Mouse (Mus musculus): ENCODE results near the gene Rad54l2.

Gene Rad54l2

DNA sequence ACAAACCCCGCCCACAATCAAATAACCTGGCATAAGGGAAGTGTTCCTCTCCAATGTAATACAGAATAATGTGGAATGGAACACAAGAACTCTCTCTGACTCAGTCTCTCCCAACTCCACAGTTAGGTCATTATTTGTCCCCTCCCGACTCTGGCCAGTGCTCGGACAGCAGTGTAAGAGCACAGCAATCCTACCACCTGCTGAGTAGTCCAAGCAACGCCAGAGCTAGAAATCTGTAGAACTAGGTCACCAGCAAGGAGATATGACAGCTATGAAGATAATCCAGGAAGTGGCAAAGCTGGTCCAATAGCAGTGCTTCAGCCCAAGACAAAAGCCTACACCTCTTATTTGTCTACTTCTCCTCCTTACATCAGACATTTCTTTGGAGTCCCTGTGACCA is 112.4 kb downstream of the Rad54l2 start:
- no peak for DNase-seq (ENCODE audit: low read depth, low spot score)

DNA sequence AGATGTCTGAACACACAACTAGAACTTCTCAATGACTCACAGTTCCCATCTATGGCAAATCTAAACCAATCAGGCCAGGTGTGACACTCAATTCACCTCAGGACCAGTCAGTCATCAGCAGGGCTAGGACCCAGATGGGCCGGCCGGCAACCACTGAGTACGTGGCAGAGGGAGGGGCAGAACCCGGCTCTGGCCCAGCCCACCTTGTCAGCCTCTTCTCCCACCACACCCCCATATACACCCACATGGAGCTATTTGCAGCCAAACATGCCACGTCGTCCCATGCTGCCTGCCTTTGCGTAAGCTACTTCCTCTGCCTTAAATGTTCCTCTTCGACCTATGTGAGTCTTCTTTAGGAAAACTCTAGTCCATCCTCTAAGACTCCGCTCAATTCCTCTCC is 113.0 kb downstream of the Rad54l2 start:
- DNase-seq (ENCODE audit: low read depth, low spot score), result peak; percentile 9

DNA sequence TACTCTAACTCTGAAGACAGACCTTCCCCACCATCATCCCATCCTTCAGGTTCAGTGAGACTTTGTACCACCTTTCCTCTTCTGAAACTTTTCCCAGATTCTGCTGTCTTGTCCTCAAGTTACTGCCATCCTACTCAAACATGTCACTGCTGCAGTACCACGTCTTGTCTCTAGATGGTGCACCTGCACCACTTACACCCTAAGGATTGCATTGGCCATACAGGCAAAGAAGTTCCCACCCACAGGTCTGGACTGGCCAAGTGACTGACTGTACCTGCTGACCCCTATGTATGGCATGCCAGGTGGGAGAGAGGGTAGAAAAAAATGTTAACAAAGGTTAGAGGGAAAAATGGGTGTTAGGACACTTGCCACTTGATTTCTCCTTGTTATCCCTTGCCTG is 113.5 kb downstream of the Rad54l2 start:
- DNase-seq (ENCODE audit: low read depth, low spot score), result peak; percentile 85

DNA sequence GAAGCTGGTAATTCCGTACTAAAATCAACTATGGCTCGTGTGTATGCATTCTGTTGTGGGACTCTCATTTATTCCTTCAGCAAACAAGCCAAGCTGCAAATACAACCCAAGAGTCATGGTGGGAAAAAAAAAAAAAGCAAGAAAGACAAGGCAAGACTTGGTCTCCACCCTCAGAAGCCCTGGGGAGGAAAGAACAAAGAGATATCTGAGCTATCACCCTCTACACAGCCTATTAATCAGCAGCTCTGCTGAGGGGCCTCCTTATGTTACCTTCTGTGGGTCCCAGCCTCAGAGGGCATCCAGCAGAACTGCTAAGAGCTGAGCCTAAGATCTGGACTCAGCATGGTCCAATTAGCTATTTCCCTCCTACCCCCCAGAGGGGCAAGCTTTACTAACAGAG is 115.1 kb downstream of the Rad54l2 start:
- DNase-seq (ENCODE audit: low read depth, low spot score), result no peak

DNA sequence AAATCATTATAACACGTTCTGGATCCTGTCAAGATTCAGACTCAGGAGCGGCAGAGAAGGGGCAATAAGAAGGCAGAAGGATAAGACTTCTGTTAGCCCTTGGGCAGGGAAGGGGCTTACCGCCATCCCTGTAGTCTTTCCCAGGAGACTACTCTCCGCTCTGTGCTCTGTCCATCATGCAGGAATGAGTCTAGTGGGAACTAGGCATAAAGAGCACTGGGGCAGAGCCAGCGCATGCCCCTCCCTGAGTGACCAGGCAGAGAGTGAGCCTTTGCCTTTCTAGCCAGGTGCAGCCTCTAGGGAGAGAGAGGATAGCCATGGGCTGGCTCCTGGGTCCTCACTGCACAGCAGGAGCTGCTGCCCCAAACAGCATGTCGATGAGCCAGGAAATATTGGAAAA is 124.1 kb downstream of the Rad54l2 start:
- no peak for DNase-seq (ENCODE audit: low read depth, low spot score)

GRCm38 (mm10) chr9:106664433-106664832 is 124.6 kb downstream of the Rad54l2 start:
- DNase-seq (ENCODE audit: low read depth, low spot score), result no peak

GRCm38 (mm10) chr9:106663200-106663599 is 125.8 kb downstream of the Rad54l2 start:
- DNase-seq (ENCODE audit: low read depth, low spot score), result no peak

- DNase-seq (ENCODE audit: low read depth, low spot score), result no peak
Observed at GRCm38 (mm10) chr9:106659935-106660334, 129.1 kb downstream of the Rad54l2 start.

- DNase-seq (ENCODE audit: low read depth, low spot score), result no peak
Observed at GRCm38 (mm10) chr9:106659441-106659840, 129.6 kb downstream of the Rad54l2 start.

DNA sequence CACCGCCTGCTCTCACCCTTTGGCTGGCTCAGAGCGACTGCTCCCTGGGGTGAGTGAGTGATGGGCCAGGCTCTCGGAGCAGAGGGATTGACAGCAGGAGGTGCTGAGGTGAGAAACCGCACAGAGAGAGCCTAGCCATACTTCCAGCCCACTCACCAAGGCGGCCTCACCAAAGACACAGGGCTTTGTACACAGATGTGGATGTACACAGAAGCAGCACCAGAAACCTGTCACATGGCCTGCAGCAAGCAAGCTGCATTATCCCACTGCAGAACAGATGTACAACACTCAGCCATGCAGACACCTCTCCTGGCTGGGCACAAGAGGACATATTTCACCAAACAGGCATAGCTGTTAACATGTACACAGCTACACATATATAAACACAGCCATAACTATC is 131.4 kb downstream of the Rad54l2 start:
- DNase-seq (ENCODE audit: low read depth, low spot score), result no peak

- no peak for DNase-seq (ENCODE audit: low read depth, low spot score)
Observed at GRCm38 (mm10) chr9:106656820-106657219, 132.2 kb downstream of the Rad54l2 start.

DNA sequence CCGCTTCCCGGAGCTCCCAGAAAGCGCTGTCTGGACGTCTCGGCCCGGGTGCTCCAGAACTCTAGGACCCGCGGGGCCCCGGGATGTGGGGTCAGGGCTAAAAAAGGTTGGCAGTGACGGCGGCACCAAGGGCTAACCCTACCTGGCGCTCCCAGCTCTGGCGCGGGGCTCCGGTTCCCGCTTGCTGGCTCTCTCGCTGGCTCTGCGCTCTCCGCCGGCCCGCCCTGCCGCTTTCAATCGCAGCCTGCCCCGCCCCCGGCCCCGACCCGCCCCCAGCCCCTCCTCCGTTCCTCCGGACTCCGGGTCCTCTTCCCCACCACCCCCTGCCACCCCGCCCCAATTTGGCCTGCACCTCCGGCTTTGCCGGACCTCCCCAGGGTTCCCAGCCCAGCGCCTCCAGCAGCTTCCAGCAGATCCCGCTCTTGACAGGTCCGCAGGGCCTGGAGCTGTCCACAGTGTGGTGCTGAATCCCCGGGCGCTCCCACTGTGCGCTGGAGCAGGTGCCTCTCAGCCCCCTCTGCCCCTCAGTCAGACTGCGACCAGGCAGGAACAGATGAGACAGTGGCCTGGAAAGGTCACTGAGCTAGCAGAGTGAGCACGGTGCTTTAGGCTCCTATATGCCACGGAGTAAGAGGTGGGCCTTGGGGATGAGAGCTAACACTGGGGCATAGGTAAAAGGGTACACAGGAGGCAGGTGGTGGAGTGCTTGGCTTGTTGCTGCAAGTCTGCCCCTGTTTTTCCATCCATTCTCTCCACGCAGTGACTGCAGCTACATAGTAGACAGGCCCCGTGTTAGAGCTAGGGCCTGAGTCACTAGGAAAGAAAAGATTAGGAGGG is 132.9 kb downstream of the Rad54l2 start, which contains the start of gene Grm2:
Gene Grm2 (minus strand): TSS at position 199 of the 837 bp plus-strand sequence.
- DNase-seq (ENCODE audit: low read depth, low spot score), result peak; percentile 44

DNA sequence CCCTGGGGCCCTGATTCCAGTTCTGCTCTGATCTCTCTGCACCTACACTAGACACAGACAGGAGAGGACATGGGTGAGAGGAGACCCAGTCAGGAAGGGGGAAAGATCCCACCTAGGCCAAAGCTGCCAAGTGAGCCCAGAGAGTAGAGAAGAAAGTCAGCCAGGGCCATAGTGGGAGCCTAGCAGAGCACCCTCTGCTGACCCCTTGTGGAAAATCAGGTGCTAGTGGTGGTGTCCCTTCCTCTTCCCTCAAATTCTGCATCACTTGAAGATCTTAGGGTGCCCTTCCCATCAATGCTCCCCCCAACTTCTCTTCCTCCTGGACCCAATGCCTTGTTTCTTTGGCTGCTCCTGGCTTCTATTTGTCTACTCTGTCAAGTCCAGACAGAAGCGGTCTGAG is 136.3 kb downstream of the Rad54l2 start:
- no peak for DNase-seq (ENCODE audit: low read depth, low spot score)

DNA sequence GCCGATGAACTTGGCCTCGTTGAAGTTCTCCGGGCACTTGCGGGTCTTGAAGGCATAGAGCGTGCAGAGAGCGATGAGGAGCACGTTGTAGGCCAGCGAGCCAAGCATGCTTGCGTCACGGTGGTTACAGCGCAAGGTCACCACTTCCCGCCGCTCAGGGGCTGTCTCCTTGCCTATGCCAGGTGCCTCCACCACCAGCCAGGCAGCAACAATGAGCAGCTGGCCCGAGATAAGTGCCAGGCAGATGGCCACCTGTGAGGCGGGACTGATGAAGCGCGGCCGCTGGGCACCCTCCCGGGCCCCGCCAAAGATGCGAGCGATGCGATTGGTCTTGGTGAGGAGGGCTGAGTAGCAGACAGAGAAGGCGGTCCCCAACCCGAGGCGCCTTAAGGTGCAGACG is 141.8 kb downstream of the Rad54l2 start:
- DNase-seq (ENCODE audit: low read depth, low spot score), result no peak

GRCm38 (mm10) chr9:106645684-106646271 is 143.2 kb downstream of the Rad54l2 start:
- DNase-seq (ENCODE audit: low read depth, low spot score), result no peak

DNA sequence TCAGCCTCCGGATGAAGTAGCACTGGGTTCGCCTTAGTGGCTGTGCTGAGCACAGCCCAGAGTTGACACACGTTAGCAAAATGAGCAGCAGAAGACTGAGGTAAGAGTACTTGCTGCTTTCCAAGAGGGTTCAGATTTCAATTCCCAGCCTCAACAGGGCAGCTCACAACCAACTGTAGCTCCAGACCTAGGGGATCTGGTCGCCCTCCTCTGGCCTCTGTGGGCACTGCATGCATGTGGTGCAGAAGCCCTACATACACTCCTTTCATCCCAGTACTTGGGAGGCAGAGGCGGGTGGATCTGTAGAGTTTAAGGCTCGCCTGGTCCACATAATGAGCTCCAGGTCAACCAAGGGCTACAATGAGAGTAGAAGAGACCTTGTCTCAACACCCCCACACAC is 145.2 kb downstream of the Rad54l2 start:
- no peak for DNase-seq (ENCODE audit: low read depth, low spot score)

DNA sequence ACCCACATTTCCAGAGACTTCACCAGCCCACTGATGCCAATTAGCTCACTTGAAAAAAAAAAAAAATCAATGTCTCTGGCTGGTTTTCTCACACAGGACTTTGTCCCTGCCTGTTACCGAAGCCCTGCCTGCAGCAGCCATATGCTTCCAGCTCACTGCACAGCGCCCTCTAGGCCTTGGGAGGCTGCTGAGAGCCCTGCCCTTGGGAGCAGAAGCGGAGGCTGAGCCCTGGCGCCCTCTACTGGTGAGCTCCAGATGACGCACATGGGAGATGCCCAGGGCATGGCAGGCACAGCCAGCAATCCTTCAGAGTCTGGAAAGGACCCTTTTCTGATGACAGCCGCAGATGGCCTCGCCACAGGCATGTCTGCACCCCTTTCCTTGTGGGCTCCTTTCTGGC is 145.9 kb downstream of the Rad54l2 start:
- DNase-seq (ENCODE audit: low read depth, low spot score), result peak; percentile 77

DNA sequence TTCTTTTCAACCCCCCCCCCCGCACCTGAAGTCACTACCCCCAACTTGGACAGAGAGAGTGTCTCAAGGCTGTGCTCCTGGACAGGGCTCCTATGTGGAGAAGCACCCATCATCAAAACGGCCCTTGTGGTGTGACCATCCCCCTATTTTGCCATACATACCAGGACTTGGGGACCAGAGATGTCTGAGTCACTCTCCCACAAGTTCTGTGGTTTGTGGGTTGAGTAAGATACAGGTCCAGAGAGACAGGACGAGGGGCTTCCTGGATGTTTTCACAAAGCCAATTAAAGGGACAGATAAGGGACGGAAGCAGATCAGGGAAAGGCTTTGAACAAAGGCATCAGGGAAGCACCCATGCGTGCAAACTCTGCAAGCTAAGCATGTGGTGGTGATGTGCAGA is 147.6 kb downstream of the Rad54l2 start:
- DNase-seq (ENCODE audit: low read depth, low spot score), result no peak

DNA sequence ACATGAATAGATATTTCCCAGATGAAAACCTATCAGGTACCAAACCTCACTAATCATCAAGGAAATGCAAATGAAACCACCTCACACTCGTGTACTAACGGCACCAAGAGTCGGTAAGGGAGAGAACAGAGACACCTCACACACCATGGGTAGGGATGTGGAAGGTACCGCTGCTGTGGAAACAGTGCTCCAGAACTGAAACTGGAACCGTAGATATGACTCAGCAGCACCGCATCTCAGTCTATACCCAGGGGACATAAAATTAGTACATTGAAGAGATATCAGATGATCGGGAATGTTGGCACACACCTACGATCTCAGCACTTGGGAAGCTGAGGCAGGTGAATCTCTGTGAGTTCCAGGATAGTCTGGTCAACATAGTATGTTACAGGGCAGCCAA is 150.8 kb downstream of the Rad54l2 start:
- DNase-seq (ENCODE audit: low read depth, low spot score), result no peak

Data from CD4-positive, CD25-positive, alpha-beta regulatory T cell, adult 2 months (primary cell).